Mouse (Mus musculus) G1E (cell line): ENCODE measurements around the gene Vmn1r77.
"Not testable (repeated sequence)": the region's sequence is repeated elsewhere in the genome, so short reads cannot be mapped to it uniquely, and the experiment has no call there.

ENCODE experiments used
- CTCF ChIP-seq: IDR thresholded peaks from 2 replicates; pipeline ENCODE4 v1.5.1; 2012; ENCODE audit warnings: low read depth, low read length, inconsistent platforms, mixed read lengths
- GATA1 ChIP-seq: IDR thresholded peaks from 2 replicates; pipeline ENCODE4 v1.6.1; 2012; ENCODE audit warnings: borderline replicate concordance, low read length, inconsistent platforms, mixed read lengths

- TF ChIP-seq GATA1, CTCF: not testable (repeated sequence)
These were observed at the start of gene Vmn1r77 for GRCm38 (mm10) chr7:12036452-12036851.
